Mouse (Mus musculus) G1E (cell line): Measurements from ENCODE around the gene Zfp446.

Experiments
- CTCF ChIP-seq: IDR thresholded peaks from 2 replicates; pipeline ENCODE4 v1.5.1; 2012; ENCODE audit warnings: low read depth, low read length, inconsistent platforms, mixed read lengths
- GATA1 ChIP-seq: IDR thresholded peaks from 2 replicates; pipeline ENCODE4 v1.6.1; 2012; ENCODE audit warnings: borderline replicate concordance, low read length, inconsistent platforms, mixed read lengths

- no peak for TF ChIP-seq CTCF
- no peak for TF ChIP-seq GATA1
Observed at GRCm38 (mm10) chr7:12997230-12997629, 19.6 kb downstream of the Zfp446 start.
